Mouse (Mus musculus): ENCODE measurements at regions not wholly inside any gene's neighbourhood (a gene's known extent, or its start where the extent isn't known, plus 50 kb on each side); places are given as distances from the start of the nearest gene placed in this dataset.

GRCm38 (mm10) chr10:71959584-71959983, 612.0 kb downstream of the Ipmk start:
- DNase-seq = no peak

GRCm38 (mm10) chr10:71960422-71961089, 613.0 kb downstream of the Ipmk start:
- DNase-seq = peak; percentile 2

GRCm38 (mm10) chr10:71978035-71978434, 630.5 kb downstream of the Ipmk start:
- DNase-seq = no peak

GRCm38 (mm10) chr10:72002875-72003720, 651.5 kb upstream of the Zwint start:
- DNase-seq = no peak

All from lung, postnatal 10 days (tissue).